Mouse (Mus musculus) stomach, postnatal 0 days (tissue): Measurements from ENCODE around the gene Aspa.

Experiments used
- CTCF ChIP-seq: IDR thresholded peaks from 2 replicates; pipeline ENCODE4 v1.5.1; 2016; ENCODE audit warnings: antibody characterized with exemption, low read depth, mild to moderate bottlenecking, moderate library complexity
- EP300 ChIP-seq: optimal IDR thresholded peaks from 2 replicates; pipeline ENCODE3; 2016; ENCODE audit warnings: antibody characterized with exemption

DNA sequence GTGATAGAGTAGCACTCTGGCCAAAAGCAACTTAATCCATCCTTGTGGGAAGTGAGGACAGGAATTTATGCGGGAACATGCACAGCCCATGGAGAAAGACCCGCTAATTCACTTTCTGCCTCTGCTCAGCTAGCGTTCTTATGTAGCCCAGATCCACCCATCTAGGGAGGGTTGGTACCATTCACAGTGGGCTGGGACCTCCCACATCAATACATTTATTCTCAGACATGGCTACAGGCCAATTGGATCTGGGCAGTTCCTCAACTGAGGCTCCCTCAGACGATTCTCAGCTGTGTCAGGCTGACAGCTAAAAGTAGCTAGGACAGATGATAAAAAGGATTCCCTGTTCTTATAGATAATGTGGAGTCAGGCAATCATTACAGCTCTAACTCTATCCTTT lies 2.0 kb downstream of the Aspa start:
- TF ChIP-seq CTCF (no peak), EP300 (no peak)
